Mouse (Mus musculus): ENCODE data around the gene Slc39a11. TPM values are rescaled to one million over a fixed set of nuclear protein-coding genes. Genes with fewer than 3 reads are reported as not detected.

The Slc39a11 gene
- polyA plus RNA-seq, 2 experiments: 5.1 to 10.2 TPM

DNA sequence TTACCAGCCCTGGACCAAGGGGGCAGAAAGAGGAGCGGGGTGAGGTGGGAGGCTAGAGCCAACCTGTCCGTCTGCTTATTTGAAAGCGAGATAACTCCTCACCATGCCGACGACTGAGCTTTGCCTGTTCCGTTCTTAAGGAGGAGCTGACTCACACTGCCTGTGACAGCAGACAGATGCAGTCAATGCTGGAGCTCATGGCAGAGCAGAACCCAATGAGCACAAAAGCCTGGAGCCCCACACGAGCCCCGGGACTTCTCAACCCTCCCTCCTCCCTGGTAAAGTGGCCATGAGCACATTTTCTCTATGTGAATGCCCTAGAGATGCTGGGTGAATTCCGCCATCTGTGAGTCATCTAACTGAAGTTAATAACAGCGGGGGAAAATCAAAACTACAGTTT lies 198.6 kb downstream of the Slc39a11 start:
- Histone ChIP-seq H3K4me1 (replicated peaks; ENCODE audit: control insufficient read depth in 2 of 2, insufficient read depth in 2 of 2, low read length in 1 of 2) (no peaks in the 10 kb centered on the region), H3K9me3 (ENCODE audit: control insufficient read depth, low read length) (no peaks in the 10 kb centered on the region), H3K27me3 (ENCODE audit: control insufficient read depth, insufficient read depth, low read length) (no peaks in the 10 kb centered on the region), H3K27ac (no peak overlapping the region), H3K4me3 (ENCODE audit: insufficient read depth in 1 of 2, low read depth in 2 of 2, low read length in 2 of 2) (no peak overlapping the region), H3K4me2 (ENCODE audit: low read depth) (no peak overlapping the region), H3K36me3 (replicated peaks; ENCODE audit: control insufficient read depth, insufficient read depth, low read depth) (no peaks in the 10 kb centered on the region), H3K9ac (replicated peaks) (no peak overlapping the region)
- TF ChIP-seq CTCF (IDR thresholded peaks at IDR 0.05; ENCODE audit: low read depth): no peak
- no peak for TF ChIP-seq EP300 (IDR thresholded peaks at IDR 0.05; ENCODE audit: low read depth)
- 66% methylated on average over 10 of the region's 10 CpGs for WGBS (ENCODE audit: insufficient replicate concordance)
- DNase-seq (ENCODE audit: low read depth in 3 of 3, low spot score in 3 of 3) (no peak), ATAC-seq (ENCODE audit: insufficient read depth) (no peak)

DNA sequence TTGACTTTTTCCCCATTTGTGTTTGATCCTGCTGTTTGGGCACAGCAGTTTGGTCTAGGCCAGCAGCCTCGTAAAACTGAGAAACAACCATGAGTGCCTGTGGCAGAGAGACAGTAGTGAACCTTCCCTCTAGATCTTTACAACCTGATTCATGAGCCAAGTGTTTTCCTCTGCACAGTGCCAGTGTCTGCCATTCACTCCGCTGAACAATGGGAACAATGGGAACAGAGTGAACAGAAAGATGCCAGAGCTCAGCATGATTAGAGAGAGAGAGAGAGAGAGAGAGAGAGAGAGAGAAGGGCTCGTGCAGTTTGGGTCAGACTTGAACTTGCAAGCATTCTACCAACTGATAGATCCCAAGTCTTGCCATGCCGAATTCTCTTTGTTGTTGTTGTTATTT lies 199.2 kb downstream of the Slc39a11 start:
- Histone ChIP-seq H3K4me1 (replicated peaks; ENCODE audit: control insufficient read depth in 2 of 2, insufficient read depth in 2 of 2, low read length in 1 of 2) (no peaks in the 10 kb centered on the region), H3K27ac (no peak overlapping the region), H3K36me3 (replicated peaks; ENCODE audit: control insufficient read depth, insufficient read depth, low read depth) (no peaks in the 10 kb centered on the region), H3K27me3 (ENCODE audit: control insufficient read depth, insufficient read depth, low read length) (no peaks in the 10 kb centered on the region), H3K9me3 (ENCODE audit: control insufficient read depth, low read length) (no peaks in the 10 kb centered on the region), H3K4me2 (ENCODE audit: low read depth) (no peak overlapping the region), H3K4me3 (ENCODE audit: insufficient read depth in 1 of 2, low read depth in 2 of 2, low read length in 2 of 2) (no peak overlapping the region), H3K9ac (replicated peaks) (no peak overlapping the region)
- TF ChIP-seq CTCF (IDR thresholded peaks at IDR 0.05; ENCODE audit: low read depth): no peak
- DNase-seq (ENCODE audit: low read depth in 3 of 3, low spot score in 3 of 3): no peak
- ATAC-seq (ENCODE audit: insufficient read depth): no peak
- WGBS (ENCODE audit: insufficient replicate concordance): 60% methylated on average over 4 of the region's 4 CpGs

DNA sequence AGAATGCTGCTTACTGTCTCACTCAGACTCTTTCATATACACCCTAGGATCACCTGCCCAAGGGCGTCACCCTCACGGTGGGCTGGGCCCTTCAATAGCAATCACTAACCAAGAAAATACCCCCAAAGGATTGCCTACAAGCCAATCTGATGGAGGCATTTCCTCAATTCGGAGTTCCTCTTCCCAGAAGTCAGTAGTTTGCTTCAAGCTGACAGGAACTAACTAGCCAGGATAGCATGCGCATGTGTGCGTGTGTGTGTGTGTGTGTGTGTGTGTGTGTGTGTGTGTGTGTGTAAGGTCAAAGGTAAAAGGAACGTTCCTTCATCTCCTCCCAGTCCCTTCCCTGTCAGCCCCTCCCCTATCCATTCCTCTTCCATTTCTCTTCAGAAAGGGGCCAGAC lies 199.9 kb downstream of the Slc39a11 start:
- H3K27me3 ChIP-seq (ENCODE audit: control insufficient read depth, insufficient read depth, low read length): no peaks in the 10 kb centered on the region
- no peaks in the 10 kb centered on the region for H3K36me3 ChIP-seq (replicated peaks; ENCODE audit: control insufficient read depth, insufficient read depth, low read depth)
- no peak for ATAC-seq (ENCODE audit: insufficient read depth)
- H3K9me3 ChIP-seq (ENCODE audit: control insufficient read depth, low read length): no peaks in the 10 kb centered on the region
- TF ChIP-seq CTCF (IDR thresholded peaks at IDR 0.05; ENCODE audit: low read depth) (no peak), EP300 (IDR thresholded peaks at IDR 0.05; ENCODE audit: low read depth) (no peak)
- 63% methylated on average over 6 of the region's 6 CpGs for WGBS (ENCODE audit: insufficient replicate concordance)
- H3K4me1 ChIP-seq (replicated peaks; ENCODE audit: control insufficient read depth in 2 of 2, insufficient read depth in 2 of 2, low read length in 1 of 2): no peaks in the 10 kb centered on the region
- no peak overlapping the region for H3K27ac ChIP-seq
- H3K4me2 ChIP-seq (ENCODE audit: low read depth): no peak overlapping the region
- H3K9ac ChIP-seq (replicated peaks): no peak overlapping the region
- no peak for DNase-seq (ENCODE audit: low read depth in 3 of 3, low spot score in 3 of 3)
- H3K4me3 ChIP-seq (ENCODE audit: insufficient read depth in 1 of 2, low read depth in 2 of 2, low read length in 2 of 2): no peak overlapping the region

DNA sequence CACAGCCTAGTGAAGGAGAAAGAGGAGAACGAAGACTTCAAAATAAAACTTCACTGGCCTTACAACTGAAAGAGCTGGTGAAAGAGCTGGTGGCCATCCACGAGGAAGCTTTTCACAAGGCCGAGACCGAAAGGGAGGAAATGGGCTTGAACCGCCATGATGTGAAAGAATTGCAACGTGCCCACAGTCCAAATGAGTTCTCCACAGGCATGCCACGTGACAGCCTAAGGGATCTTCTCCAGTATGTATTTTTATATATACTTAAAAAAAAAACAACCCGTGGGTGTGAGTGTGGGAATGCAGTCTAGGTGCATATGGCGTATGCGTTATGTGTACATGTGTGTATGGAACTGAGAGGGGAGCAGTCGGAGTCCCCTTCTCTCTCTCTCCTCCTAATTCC lies 207.8 kb downstream of the Slc39a11 start:
- no peak for TF ChIP-seq CTCF (IDR thresholded peaks at IDR 0.05; ENCODE audit: low read depth)
- no peak for TF ChIP-seq EP300 (IDR thresholded peaks at IDR 0.05; ENCODE audit: low read depth)
- ATAC-seq (ENCODE audit: insufficient read depth): no peak
- no peak overlapping the region for H3K4me3 ChIP-seq (ENCODE audit: insufficient read depth in 1 of 2, low read depth in 2 of 2, low read length in 2 of 2)
- no peaks in the 10 kb centered on the region for H3K9me3 ChIP-seq (ENCODE audit: control insufficient read depth, low read length)
- 84% methylated on average over 11 of the region's 11 CpGs for WGBS (ENCODE audit: insufficient replicate concordance)
- H3K27ac ChIP-seq: no peak overlapping the region
- H3K4me2 ChIP-seq (ENCODE audit: low read depth): no peak overlapping the region
- H3K4me1 ChIP-seq (replicated peaks; ENCODE audit: control insufficient read depth in 2 of 2, insufficient read depth in 2 of 2, low read length in 1 of 2): no peaks in the 10 kb centered on the region
- no peak for DNase-seq (ENCODE audit: low read depth in 3 of 3, low spot score in 3 of 3)
- no peaks in the 10 kb centered on the region for H3K27me3 ChIP-seq (ENCODE audit: control insufficient read depth, insufficient read depth, low read length)
- no peak overlapping the region for H3K9ac ChIP-seq (replicated peaks)
- no peaks in the 10 kb centered on the region for H3K36me3 ChIP-seq (replicated peaks; ENCODE audit: control insufficient read depth, insufficient read depth, low read depth)

DNA sequence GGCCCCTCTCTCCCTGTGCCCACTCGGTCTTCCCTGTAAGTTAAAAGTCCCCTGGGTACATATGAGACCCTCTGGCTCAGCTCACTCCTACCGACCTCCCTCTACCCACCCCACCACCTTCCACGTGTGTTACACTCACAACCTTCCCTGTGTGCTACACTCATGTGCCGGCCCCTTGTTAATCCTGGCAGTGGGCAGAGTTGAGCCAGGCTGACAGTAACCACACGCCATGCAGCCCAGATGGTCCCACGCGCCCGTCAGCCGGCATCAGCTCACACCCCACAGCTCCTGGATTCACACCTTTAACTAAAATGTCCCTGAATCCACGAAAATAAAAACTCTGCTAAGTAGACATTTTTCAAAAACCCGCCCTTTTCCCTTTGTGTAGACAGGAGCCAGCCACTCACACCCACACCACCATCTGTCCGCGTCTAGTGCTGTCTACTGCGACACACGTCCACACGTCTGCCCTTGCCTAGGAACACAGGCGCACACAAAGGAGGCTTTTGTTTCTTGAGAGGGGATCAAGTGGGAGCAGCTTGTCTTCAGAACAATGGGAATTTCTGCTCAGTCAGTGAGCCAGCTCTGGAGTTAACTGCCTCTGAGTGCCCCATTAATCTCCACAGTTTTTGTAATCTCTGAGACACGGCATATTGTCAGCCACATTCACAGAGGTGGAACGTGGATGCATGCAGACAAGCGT lies 210.4 kb downstream of the Slc39a11 start:
- no peaks in the 10 kb centered on the region for H3K4me1 ChIP-seq (replicated peaks; ENCODE audit: control insufficient read depth in 2 of 2, insufficient read depth in 2 of 2, low read length in 1 of 2)
- H3K4me2 ChIP-seq (ENCODE audit: low read depth): no peak overlapping the region
- no peak overlapping the region for H3K9ac ChIP-seq (replicated peaks)
- no peaks in the 10 kb centered on the region for H3K36me3 ChIP-seq (replicated peaks; ENCODE audit: control insufficient read depth, insufficient read depth, low read depth)
- no peak overlapping the region for H3K4me3 ChIP-seq (ENCODE audit: insufficient read depth in 1 of 2, low read depth in 2 of 2, low read length in 2 of 2)
- WGBS (ENCODE audit: insufficient replicate concordance): 68% methylated on average over 20 of the region's 20 CpGs
- no peaks in the 10 kb centered on the region for H3K9me3 ChIP-seq (ENCODE audit: control insufficient read depth, low read length)
- no peaks in the 10 kb centered on the region for H3K27me3 ChIP-seq (ENCODE audit: control insufficient read depth, insufficient read depth, low read length)
- ATAC-seq (ENCODE audit: insufficient read depth) (no peak), DNase-seq (ENCODE audit: low read depth in 3 of 3, low spot score in 3 of 3) (no peak)
- H3K27ac ChIP-seq: no peak overlapping the region
- no peak for TF ChIP-seq CTCF (IDR thresholded peaks at IDR 0.05; ENCODE audit: low read depth)
- TF ChIP-seq EP300 (IDR thresholded peaks at IDR 0.05; ENCODE audit: low read depth): no peak
